Mouse (Mus musculus) brown adipose tissue, adult 24 weeks (tissue): ENCODE measurements around the gene Gm3755. TPM values are rescaled to one million over a fixed set of nuclear protein-coding genes. Genes with fewer than 3 reads are reported as not detected.
"Not testable (repeated sequence)": the region's sequence is repeated elsewhere in the genome, so short reads cannot be mapped to it uniquely, and the experiment has no call there.

ENCODE experiments used
- H3K27ac ChIP-seq: fragments of 200-500 bp; replicated peaks from 2 replicates; pipeline ENCODE4 v1.5.1; 2012; ENCODE audit warnings: low read depth, mild to moderate bottlenecking, low read length
- H3K4me1 ChIP-seq: fragments of 200-500 bp; 2 replicates; pipeline ENCODE4 v1.6.1; 2012; ENCODE audit warnings: low read length, mixed read lengths; ENCODE audit not compliant: control insufficient read depth, insufficient read depth, insufficient read length
- H3K4me3 ChIP-seq: fragments of 200-500 bp; 2 replicates; pipeline ENCODE4 v1.5.1; 2012; ENCODE audit warnings: low read depth, mild to moderate bottlenecking, low read length, moderate library complexity; ENCODE audit not compliant: insufficient read depth
- polyA plus RNA-seq: library from polyadenylated mRNA; stranded (reverse); fragments of >200 nt; gene quantifications from 2 replicates; pipeline ENCODE4 v1.2.4, GENCODE M21; 2012; ENCODE audit not compliant: missing spikeins, insufficient read depth, insufficient read length

The Gm3755 gene
- polyA plus RNA-seq, result not detected in 2 replicates

DNA sequence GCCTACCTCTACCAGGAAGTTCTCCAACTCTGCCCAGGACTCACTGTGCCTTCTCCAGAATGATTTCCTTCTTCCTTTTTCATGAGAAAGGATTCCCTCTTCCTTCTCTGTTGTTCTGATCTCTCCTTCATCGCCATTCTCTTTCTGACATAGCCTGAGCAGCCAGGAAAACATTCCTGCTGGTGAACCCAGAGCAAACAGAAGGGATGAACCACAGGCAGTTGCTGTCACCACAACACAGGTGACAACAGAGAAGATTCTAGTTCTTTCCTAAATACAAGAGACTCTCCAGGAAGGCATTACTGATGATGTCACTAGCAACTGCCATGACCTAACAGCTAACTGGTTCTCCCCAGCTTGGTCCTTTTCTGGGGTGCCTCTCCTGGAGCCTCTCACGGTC, at the start of gene Gm3755:
TSS of gene Gm3755 (minus strand) at position 101 of the 400 bp plus-strand sequence.
- H3K4me1 ChIP-seq, H3K27ac ChIP-seq, H3K4me3 ChIP-seq: not testable (repeated sequence)

DNA sequence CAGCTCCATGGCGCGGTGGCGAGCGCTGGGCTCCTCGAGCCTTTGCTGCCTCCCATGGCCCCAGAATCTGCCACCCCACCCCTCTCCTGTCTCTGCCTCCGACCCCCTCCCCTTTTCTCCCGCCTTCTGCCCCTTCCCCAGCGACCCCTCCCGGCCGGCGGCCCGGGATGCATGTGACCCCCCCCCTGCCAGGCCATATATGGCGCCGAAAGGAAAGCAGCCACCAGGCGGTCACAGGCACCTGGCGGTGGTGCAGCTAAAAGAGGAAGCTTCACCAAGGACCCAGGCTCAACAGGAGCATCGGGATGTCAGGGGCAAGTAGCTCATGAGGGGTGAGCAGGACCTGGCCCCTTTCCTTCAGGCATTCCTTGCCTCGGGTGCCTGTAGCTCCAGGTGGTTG, 38.0 kb upstream of the Gm3755 start:
- not testable (repeated sequence) for H3K27ac ChIP-seq, H3K4me1 ChIP-seq, H3K4me3 ChIP-seq

DNA sequence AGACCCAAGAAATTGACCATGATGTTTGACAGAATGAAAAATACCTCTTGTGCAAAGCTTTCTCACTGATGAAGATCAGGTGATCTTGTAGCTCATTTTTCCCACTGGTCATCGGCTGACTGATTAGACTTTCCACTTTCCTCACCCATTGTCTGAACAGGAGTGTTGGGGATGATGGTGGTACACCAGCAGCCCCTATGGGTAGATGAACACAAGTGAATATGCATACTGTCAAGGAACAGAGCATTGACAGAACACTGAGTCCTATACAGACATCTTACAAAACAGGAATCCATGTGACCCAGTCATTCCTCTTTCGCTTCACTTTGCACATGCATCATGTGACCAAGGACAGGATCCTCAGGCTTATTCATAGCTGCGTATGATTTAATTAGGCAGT, 32.9 kb upstream of the Gm3755 start, which contains the start of gene Gm3752:
TSS of gene Gm3752 (minus strand) at position 101 of the 400 bp plus-strand sequence.
- H3K4me3 ChIP-seq, H3K4me1 ChIP-seq, H3K27ac ChIP-seq: not testable (repeated sequence)

DNA sequence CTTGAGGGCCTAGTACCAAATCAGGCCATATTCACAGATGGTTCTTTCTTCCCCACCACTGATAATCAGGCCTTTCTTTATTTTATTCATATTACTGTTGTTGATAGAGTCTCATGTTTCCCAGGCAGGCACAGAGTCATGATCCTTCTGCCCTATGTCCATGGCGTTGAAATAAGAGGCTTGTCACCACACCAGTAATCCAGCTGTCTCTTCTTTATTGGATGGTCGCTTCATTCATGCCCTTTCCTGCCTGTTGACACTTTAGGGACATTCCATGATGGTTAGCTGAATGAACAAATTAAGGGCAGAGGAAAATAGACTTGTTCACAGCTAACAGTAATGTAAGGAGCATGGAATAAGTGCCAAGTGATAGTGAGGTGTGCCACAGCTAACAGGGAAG, 28.2 kb downstream of the Gm3755 start:
- H3K27ac ChIP-seq, H3K4me3 ChIP-seq, H3K4me1 ChIP-seq: not testable (repeated sequence)

Other genes starting within 250 kb of the Gm3755 start
- not detected in 2 replicates for gene Gm3727, start 186.2 kb downstream of the Gm3755 start, polyA plus RNA-seq
- gene Gm3739, start 135.9 kb downstream of the Gm3755 start, polyA plus RNA-seq, result not detected in 2 replicates
- not detected in 2 replicates for gene Gm5797, start 118.5 kb downstream of the Gm3755 start, polyA plus RNA-seq
- gene Gm8374, start 85.8 kb downstream of the Gm3755 start, polyA plus RNA-seq, result not detected in 2 replicates
- gene Gm3752, start 32.8 kb upstream of the Gm3755 start, polyA plus RNA-seq, result not detected in 2 replicates
- not detected in 2 replicates for gene Gm3558, start 117.6 kb upstream of the Gm3755 start, polyA plus RNA-seq
- gene Gm10338, start 144.7 kb upstream of the Gm3755 start, polyA plus RNA-seq, result not detected in 2 replicates
- gene Gm10128, start 193.1 kb upstream of the Gm3755 start, polyA plus RNA-seq, result not detected in 2 replicates